Mouse (Mus musculus) mesoderm, embryonic 11.5 days (tissue): ENCODE data around the gene Olfr1359.
"Not testable (repeated sequence)": the region's sequence is repeated elsewhere in the genome, so short reads cannot be mapped to it uniquely, and the experiment has no call there.

Source experiments
- DNase-seq: peaks from one replicate; pipeline ENCODE4 v3.0.0-alpha.2; 2012; ENCODE audit warnings: low read depth, low spot score

Gene Olfr1359

DNA sequence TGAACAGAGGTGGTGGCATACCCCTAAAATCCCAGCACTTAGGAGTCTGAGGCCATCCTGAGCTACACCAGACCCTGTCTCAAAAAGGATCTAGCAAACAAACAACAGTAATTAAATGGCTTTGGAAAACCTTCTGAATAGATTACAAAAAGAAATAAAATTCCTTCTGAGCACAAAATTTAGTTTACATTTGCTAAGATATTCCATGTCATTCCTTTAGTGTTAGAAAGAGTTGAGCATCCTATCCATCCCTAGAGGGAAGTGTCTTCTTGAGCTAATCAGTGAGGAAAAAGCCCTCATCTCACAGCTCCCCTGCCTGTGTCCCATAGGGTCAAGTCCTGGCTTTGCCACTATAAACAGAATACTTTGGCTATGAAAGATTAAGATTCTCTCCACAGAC is at the start of gene Olfr1359:
Olfr1359 (plus strand) TSS at position 301 of the 400 bp plus-strand sequence.
- no peak for DNase-seq

DNA sequence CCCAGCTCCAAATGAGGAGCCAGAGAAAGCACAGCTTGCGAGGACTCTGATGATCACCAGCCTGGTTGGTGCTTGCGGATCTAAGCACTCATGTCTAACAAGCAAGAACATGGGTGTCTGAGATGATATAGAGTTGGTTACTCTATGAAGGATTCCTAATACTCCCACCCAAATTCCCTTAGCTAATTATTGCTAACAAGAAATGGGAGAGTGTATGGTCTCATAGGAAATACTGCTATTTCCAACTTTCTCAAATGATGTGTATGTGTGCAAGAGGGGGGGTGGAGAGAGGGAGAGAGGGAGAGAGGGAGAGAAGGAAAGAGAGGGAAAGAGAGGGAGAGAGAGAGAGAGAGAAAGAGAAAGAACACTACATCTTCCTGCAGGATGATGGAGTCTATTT is 34.6 kb upstream of the Olfr1359 start, which contains the start of gene Olfr1361:
Olfr1361 (minus strand) TSS at position 101 of the 400 bp plus-strand sequence.
- no peak for DNase-seq

DNA sequence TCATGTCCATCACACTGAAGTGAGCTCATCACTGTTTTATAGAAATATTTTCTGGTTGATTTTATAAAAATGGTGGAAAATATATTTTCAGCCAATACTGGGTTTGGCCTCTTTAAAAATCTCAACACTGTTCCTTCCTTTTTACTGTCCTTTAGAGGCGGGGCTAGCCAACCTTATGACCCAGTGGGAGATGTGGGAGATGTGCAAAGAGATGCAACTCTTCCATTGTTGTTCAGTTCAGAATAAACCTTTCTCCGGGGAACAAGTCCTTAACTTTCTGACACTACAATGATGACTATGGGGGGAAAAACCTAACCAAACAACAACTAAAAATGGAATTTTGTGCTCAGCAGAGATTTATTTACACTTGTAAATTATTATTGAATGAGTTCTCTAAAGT is 20.6 kb upstream of the Olfr1359 start, which contains the start of gene Olfr1360:
Olfr1360 (minus strand) TSS at position 101 of the 400 bp plus-strand sequence.
- DNase-seq, result no peak

DNA sequence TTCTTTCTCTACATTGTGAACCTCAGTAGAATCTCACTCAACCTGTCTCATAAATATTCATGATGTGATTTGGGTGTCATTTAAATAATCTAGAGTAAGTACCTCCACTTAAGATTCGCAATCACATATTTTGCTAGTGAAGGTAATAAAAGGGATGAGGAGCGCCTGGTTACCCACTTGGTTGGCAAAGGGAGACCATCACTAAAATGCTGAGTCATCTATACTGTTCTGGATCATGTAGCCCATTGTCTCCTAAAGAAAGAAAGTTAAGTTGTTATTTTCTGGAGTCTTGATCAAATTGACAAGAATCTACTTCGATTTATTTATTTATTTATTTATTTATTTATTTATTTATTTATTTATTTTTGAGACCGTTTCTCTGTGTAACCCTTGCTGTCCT is 8.8 kb downstream of the Olfr1359 start:
- no peak for DNase-seq

DNA sequence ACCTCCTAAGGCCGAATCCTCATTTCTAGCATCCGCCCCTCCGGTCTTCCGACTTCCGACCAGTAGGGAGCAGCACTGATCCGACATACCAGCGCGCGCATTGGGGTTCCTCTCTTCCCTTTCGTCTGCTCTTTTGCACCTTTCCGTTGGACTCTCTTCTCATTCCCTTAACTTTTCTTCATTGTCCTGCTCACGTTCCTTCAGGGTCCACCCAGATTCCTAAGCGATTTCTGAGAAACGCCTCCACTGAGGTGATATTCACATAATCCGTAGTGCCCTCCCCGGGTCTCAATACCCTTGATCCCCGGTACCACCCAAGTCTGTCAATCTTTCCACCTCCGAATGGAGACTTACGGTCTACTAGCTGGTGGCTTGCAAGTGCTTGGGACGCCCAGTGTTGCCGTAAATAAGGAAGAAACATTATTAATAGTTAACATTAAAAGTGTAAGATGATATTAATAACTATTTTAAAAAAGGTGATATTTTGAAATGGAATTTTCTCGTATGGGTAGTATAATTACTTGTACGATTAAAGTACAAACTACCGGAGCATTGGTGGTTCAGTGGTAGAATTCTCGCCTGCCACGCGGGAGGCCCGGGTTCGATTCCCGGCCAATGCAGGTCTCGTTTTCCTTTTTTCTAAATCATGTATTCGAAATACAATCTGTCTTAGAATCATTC is 12.3 kb downstream of the Olfr1359 start:
- peak; percentile 90 for DNase-seq

DNA sequence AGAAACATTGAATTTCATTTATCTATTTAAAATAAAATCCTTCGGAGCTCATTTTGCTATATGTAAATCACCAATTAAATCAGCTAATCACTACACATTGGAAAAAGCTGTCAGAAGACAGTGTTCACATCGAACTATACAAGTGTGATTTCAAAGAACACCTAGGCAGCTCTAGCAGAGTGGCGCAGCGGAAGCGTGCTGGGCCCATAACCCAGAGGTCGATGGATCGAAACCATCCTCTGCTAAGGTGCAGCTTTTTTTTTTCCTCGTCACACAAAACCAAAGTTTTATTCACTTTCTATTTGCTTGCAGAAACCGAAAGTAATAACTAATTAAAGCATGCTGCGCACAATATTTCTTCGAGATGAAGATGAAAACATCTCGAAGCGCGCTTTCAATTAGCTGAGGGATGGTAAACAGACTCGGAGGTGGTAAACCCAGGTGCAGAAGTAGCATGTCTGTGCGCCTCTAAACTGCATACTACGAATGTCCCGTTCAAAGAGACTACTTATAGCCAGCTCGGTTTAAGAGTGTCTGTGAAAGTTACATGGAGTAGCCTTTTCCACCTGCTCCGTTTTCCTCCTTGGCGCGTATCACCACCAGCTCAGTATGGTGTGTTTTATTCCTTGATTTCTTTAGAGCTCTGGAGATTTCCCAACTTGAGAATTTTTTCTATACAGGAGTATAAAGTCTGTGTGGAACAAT is 13.1 kb downstream of the Olfr1359 start:
- DNase-seq, result peak; percentile 74

DNA sequence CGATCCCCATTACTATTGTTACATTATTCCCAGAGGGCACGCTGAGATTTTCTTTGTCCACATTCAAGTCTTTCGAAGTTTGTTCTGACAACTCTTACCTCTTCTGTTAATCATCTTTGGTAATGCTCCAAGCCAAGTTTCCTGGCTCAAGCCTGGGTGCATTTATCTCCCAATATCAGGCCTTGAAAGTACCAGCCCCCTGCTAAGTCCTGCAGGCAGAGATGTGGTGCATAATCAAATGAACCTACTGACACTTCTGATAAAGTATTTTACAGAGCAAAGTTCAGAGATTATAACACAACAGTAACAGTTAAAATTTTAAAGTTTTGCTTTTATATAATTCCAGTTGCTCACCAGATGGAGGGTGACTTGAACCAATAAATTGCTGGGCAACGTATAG is 13.8 kb downstream of the Olfr1359 start:
- no peak for DNase-seq

DNA sequence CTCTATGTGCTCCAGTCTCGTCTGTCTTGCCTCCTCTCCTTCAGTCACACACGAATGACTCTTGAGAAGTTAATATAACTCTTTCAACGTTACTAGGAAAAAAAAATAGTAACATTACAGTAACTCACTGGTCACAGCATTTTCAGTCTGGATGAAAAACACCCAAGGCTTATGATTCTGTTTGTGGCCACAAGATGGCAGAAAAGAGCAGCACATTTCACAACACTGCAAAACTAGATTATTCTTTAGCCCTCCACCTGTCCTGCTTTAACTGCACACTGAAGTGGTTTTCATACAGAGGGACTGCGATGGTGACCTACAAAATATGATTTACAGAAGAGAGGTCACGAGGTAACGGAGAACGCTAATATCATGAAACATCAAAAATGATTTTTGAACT is 16.8 kb downstream of the Olfr1359 start:
- peak; percentile 80 for DNase-seq

DNA sequence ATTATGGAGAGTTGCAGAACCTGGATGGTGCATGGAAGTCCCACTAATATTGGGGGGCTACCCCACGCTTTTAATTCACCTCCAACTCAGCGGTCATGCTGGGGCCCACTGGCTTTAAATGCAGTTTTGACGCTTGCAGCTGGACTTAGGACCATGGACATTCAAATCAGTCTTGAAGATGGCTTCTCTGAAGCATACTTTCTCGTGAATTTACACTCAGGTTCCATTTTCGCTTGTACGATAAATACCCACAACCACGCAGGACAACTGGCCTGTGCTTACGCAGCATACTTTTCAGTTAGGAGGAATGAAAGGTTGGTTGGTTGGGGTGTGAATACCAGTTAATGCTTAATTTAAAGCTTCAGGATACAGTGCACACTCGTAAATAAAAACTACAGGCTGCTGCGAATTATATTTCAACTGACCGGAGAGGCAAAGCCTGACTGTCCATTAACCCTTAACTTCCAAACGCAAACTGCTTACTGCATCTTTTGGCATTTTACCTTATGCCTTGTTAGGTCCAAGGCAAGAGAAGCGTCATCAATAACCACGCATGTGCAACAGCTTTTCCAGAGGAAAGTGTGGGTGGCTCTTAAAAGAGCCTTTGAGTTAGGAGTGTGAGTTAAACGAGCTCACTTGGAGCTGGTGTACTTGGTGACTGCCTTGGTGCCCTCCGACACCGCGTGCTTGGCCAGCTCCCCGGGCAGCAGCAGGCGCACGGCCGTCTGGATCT is 17.4 kb downstream of the Olfr1359 start:
- DNase-seq, result peak; percentile 40

DNA sequence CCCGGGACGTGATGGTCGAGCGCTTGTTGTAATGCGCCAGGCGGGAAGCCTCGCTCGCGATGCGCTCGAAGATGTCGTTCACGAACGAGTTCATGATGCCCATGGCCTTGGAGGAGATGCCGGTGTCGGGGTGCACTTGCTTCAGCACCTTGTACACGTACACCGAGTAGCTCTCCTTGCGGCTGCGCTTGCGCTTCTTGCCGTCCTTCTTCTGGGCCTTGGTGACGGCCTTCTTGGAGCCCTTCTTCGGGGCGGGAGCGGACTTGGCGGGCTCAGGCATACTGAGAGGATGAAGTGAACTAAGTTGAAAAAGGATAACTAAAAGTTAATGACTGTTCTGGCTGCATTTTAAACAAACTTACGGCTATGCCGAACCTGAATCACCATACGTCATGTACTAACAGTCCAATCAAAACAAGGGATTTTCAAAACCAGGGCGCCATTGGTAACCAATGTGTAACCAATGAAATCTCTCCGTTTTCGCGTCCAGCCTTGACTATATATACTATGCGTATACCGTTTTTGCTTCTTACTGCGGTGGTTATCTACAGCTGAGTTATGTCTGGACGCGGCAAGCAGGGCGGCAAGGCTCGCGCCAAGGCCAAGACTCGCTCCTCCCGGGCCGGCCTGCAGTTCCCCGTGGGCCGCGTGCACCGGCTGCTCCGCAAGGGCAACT is 18.1 kb downstream of the Olfr1359 start, which contains the start of the genes Hist1h2bl and Hist1h2ai:
Hist1h2bl (minus strand) TSS at position 280 of the 676 bp plus-strand sequence.
Hist1h2ai (plus strand) TSS at position 559 of the 676 bp plus-strand sequence.
- peak; percentile 94 for DNase-seq

DNA sequence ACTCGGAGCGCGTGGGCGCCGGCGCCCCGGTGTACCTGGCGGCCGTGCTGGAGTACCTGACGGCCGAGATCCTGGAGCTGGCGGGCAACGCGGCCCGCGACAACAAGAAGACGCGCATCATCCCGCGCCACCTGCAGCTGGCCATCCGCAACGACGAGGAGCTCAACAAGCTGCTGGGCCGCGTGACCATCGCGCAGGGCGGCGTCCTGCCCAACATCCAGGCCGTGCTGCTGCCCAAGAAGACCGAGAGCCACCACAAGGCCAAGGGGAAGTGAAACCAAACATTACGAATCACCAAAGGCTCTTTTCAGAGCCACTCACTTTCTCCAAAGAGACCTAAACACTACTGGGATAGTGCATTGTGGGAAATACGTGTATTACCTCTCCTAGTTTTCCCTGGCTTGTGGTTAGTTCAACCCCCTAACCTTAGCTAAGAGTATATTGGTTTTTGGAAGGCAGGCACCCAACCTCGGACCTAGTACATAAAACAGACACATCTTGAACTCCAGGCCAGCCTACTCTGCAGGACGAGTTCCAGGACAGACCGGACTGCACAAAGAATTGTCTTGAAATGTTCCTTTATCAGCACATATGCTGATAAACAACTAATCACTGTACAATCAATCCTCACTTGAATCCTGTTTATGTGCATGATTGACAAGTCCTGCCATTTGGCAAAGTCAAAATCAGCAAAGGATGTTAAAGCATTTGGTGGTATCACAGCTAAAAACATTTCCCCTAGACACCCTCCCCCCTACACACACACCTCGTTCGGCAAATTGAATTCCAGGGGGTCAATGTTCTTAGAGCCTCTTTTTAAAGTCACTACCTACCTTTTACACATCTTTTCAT is 18.9 kb downstream of the Olfr1359 start:
- DNase-seq, result peak; percentile 65

DNA sequence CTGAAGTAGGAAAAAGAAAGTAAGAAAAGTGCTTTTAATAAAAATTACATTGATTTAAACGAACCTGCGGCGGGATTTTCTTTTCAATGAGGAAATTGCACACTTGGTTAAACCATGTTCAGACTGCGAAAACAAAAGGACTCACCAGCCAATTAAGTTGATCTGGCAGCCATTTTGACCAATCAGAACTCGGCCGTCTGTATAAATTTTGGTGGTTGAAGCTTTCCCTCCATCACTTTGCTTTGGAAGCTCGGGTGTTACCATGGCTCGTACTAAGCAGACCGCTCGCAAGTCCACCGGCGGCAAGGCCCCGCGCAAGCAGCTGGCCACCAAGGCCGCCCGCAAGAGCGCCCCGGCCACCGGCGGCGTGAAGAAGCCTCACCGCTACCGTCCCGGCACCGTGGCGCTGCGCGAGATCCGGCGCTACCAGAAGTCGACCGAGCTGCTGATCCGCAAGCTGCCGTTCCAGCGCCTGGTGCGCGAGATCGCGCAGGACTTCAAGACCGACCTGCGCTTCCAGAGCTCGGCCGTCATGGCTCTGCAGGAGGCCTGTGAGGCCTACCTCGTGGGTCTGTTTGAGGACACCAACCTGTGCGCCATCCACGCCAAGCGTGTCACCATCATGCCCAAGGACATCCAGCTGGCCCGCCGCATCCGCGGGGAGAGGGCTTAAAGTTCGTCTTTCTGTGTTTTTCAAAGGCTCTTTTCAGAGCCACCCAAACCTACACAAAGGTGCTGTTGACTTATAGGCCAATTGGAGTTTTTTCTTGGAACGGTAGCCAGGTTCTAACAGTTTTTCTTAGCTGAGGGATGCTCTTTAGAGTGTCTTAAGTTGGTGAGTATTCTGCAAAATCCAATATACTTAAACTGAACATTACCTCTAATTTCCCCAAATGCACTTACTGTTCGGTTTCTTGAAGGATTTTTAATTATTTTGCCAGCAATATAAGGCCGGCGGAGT is 19.8 kb downstream of the Olfr1359 start, which contains the start of gene Hist1h3h:
Hist1h3h (plus strand) TSS at position 263 of the 961 bp plus-strand sequence.
- peak; percentile 93 for DNase-seq

DNA sequence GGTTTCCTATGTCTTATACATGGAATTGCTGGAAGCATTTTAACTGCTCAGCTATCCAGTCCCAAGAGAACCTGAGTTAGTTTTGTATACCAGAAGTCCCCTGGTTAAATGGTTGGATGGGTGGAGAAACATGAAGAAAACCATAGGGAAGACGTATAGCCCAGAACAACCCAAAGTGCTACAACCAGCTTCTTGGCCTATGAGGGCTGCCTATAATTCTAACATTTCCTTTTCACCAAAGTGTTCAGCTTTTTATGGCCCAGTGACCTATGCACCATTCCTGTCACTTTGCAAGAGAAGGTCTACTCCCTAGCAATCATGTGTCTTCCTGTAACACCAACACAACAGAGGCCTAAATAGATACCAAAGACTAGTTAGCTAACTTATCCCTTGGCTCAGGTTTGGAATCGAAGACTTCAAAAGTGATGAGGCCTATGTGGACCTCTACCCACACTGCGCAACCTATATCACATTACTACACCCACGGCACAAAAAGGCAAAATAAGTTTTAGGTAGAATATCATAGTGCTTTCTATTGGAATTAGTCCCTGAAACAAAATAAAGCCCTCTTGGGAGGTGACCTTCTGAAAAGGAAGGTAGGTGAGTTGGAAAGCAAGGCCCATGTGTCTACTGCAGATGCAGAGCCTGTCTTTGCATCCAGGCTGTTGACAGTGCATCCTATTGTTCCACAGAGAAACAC is 20.6 kb downstream of the Olfr1359 start:
- no peak for DNase-seq

DNA sequence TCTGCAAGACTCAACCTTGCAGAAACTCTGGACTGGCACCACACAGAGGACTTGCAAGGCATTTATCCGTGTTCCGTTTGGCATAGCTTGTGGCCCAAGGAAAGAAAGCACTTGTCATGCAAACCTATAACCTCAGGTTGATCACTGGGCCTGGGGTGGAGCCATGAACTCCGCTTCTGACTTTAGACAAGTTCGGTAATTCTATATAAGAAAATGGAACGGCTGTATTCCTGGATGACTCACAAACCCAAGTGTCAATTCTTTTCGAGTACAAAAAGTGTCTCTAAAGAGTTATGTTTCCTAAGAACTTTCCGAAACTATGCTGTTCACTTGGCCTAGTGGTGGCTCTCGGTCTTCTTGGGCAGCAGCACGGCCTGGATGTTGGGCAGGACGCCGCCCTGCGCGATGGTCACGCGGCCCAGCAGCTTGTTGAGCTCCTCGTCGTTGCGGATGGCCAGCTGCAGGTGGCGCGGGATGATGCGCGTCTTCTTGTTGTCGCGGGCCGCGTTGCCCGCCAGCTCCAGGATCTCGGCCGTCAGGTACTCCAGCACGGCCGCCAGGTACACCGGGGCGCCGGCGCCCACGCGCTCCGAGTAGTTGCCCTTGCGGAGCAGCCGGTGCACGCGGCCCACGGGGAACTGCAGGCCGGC is 23.3 kb downstream of the Olfr1359 start:
- DNase-seq, result not testable (repeated sequence)

DNA sequence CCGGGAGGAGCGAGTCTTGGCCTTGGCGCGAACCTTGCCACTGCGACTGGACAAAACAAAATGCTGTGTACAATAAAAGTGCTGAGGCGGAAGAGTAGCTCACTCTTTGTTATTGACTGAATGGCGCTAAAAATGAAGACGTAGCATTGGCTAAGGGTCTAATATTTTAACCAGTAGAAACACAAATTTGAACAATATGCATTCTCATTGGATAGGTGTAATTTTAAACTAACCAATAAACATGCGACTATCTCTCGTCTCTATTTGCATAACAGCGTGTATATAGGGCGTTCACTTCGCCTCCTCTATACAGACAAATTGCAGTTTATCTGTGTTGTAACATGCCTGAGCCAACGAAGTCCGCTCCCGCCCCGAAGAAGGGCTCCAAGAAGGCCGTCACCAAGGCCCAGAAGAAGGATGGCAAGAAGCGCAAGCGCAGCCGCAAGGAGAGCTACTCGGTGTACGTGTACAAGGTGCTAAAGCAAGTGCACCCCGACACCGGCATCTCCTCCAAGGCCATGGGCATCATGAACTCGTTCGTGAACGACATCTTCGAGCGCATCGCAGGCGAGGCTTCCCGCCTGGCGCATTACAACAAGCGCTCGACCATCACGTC is 24.0 kb downstream of the Olfr1359 start, which contains the start of gene Hist1h2bm:
Hist1h2bm (plus strand) TSS at position 288 of the 616 bp plus-strand sequence.
- peak; percentile 94 for DNase-seq

DNA sequence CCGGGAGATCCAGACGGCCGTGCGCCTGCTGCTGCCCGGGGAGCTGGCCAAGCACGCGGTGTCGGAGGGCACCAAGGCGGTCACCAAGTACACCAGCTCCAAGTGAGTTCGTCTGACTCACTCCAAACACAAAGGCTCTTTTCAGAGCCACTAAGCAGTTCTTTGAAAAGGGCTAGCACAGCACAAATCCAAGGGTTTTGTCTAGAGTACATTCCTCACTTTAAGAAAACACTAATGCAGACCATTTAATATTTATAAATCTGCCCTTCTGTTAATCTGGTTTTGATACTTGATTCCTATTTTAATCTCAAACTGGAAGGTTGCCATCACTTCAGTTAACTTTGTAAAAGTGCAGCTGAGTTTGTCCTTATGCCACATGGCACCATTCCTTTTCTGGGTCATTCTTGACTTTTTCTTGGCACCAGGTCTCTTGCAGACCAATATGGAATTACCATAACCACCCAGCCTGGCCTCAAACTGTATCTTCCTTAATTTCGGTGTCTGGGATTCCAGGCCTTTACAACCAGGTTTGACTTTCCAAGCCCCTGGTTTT is 24.5 kb downstream of the Olfr1359 start:
- DNase-seq, result peak; percentile 48
